Mouse (Mus musculus) erythroblast, embryonic 14.5 days (primary cell): Measurements from ENCODE around the gene Ccdc3.

Experiments used
- GATA1 ChIP-seq: IDR thresholded peaks from 2 replicates; pipeline ENCODE4 v1.6.1; 2012; ENCODE audit warnings: low read length, inconsistent platforms, mixed read lengths
- TAL1 ChIP-seq: IDR thresholded peaks from 3 replicates; pipeline ENCODE4 v1.6.1; 2012; ENCODE audit warnings: low read length, inconsistent platforms, mixed read lengths

DNA sequence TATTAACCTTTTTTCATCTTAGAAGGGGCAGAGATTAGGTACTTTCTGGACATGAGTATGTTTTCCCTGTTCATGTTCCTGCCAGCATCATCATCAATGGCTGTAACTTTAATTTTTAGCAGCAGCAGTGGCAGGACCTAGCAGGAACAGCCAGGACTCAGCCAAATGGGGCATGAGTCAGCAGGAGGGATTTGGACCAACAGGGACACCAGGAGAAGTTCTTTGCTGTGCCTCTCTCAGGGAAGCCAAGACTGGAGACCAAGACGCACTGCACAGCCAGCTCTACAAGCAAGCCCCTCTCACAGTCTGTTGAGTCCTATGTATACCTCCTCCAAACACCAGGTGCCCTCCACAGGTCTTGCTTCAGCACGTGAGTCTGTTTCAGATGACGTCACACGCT lies 5.5 kb upstream of the Ccdc3 start:
- TF ChIP-seq TAL1 (no peak), GATA1 (no peak)
